Mouse (Mus musculus): Measurements from ENCODE around the gene Fam107b.

Gene Fam107b

DNA sequence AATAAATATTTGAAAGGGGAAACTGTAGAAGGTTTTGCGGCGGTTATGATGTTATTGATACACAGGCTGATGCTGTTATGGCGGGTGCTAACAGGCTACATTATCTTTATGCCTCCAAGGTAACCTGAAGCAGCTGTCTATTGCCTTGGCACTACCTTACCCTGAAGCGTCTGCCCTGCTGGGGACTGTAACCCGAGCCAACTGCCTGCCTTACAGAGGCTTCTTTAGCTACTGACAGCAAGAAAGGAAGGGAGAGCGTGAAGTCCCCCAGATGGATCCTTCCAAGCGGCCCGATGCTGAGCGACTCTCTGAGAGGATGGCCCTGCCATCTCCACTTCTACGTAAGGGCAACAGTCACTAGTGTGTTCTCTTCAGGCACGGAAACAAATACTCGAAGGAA lies at the start of gene Fam107b:
Gene Fam107b, plus strand, starts transcription at position 303 of the 400 bp plus-strand sequence.
- no peak for DNase-seq (ENCODE audit: low spot score in 2 of 2)

DNA sequence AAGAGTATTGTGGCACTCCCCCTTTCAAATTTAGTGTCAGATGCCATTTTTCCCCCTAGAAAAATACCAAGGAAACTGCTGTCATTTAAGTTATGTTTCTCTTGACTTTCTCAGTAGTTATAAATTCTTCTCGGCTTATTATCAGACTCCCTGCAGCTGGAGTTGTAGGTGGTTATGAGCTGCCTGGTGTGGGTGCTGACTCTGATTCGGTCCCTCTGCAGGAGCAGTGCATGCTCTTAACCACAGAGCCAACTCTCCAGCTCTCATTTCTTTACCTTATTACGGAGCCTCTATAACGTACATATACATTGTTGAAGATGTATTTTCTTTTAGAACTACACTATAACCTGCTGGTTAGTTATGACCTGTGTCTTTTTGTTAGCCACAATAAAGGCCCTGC lies 47.7 kb upstream of the Fam107b start:
- no peak for DNase-seq (ENCODE audit: low spot score in 2 of 2)

DNA sequence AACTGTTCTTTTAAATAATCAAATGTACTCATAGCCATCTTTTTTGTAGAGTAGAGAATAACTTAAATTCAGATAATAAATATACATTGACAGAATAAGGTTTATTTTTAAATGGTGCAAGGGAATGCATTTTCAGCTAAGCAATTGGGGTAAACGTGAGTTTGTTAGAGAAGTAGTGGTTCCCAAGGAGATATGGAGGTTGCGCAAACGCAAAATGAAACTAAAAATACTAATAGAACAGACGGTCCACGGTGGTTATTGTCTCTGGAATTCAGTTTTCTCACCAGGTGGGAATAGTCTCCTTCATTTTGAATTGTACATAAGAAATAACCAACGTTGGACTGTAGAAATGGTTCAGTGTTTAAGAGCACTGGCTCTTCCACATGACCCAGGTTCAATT lies 44.0 kb upstream of the Fam107b start:
- DNase-seq (ENCODE audit: low spot score in 2 of 2), result no peak

DNA sequence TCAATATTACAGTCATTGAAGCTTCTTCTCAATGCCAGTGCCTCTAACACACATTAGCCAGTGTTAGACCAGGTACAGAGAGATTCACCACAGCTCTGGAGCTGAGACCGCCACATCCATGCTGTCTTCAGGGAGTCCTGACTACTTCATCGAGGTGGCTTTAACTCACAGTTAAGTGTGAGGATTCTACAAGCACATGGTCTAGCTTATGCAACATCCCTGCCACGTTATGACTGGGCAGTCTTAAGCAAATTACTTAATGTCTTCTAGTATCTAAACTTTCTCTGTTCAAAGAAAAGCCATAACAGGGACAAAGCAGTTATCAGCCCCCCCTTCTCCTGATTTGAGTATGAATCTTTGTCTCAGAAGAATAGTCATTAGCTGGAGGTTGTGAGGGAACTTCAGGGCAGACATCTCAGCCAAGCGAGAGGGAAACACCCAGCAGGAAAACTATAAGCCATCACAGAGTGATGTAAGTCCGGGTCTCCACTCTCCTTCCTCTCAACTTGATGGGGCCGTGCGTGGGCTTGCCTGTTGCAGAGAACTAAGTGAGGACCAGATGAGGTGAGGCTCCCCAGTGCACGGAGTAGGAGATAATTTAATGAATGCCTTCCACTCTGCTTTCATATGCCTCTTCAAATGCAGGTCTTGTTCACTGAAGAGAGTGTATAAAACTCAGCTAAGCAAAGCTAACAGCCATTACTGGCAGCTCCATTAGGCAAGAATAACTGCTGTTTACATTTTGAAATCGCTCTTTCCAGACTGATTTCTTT lies 28.8 kb upstream of the Fam107b start:
- no peak for DNase-seq (ENCODE audit: low spot score in 2 of 2)

DNA sequence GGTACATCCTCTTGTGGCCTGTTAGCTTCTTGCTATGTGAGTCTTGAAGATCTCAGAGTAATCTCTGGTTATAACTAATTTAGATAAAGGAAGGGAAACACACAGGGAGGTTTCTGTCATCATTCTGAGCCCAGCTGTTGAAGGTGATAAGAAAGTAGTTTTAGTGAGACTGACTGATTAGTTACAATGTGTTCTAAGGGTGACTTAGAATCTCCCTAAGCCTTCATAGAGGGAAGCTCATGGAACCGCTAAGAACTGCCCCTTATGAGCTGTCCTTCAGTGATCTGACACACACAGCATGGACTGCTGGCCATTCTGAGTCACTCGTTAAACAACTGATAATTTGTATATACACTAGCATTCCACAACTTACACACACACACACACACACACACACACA lies 24.2 kb upstream of the Fam107b start:
- DNase-seq (ENCODE audit: low spot score in 2 of 2), result no peak

DNA sequence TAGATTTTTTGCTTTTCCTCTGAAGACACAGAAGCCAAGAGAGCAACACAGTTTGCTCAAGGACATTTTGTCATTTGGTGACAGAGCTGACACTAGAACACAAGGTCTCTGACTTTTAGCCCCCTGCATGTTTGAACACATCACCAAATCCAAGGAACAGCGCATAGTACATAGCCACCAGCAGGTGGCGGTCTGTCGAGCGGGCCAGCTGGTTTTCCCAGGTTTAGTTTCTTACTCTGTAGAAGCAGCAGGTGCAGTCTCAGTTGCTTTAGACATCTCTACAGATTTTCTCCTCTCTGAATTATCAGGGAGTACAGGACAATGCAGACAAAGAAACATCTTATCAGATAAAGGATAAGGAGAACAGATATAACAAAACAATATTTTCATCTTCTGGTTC lies 23.7 kb upstream of the Fam107b start:
- DNase-seq (ENCODE audit: low spot score in 2 of 2), result peak; percentile 49 to 53

DNA sequence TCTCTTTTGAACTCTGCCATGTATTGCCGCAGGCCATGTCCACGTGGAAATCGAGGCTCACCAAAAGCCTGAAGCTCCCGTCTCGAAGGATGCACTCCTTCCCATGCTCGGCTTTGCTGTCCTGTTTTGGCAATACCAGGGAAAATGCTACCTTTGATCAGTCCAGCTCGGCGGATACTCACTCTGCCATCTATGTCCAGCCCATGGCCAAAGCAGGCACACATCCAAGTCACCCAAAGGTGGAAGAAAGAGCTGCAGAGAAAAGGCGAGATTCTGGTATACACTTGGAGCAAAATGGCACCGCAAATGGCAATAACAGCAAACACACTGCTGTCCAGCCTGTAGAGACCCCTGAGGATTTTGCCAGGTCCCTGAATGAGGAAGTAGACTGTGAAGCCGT lies 318 bp downstream of the Fam107b start:
- no peak for DNase-seq (ENCODE audit: low spot score in 2 of 2)

DNA sequence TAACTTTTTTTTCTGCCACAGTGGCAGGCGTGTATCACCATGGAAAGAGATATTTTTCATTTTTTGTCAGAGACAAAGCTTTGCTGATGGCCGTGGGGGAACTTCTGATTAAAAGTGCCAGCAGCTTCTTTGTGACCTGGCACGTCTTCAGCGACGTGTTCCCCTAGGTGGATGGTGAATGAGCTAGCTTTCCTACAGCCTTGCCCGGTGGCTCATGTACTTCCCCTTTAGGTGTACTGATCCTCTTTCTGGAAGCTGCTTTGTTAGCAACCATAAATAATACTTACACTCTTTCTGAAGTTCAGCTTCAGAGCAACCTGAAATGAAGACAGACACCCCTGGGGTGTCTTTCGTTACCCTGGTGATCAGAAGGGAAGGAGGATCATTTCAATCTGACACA lies 3.6 kb downstream of the Fam107b start:
- DNase-seq (ENCODE audit: low spot score in 2 of 2), result no peak

DNA sequence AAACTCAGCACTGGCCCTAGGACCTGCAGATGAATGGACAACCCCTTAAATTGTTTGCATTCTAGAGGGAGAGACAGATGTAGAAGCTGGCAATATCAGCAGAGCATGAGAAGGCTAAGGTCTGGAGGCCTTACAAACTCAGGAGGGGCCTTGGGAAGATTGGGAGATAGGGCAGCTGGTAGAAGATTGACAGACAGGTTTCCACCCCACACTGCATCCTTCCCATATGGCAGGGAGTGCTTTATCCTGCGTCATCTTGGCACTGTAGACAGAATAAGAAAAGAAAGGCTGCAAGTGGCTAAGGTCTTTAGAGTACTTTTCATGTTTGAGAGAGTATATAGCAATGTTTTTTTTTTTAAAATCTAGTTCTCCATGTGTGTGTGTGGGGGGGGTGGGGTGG lies 4.9 kb downstream of the Fam107b start:
- DNase-seq (ENCODE audit: low spot score in 2 of 2), result no peak

DNA sequence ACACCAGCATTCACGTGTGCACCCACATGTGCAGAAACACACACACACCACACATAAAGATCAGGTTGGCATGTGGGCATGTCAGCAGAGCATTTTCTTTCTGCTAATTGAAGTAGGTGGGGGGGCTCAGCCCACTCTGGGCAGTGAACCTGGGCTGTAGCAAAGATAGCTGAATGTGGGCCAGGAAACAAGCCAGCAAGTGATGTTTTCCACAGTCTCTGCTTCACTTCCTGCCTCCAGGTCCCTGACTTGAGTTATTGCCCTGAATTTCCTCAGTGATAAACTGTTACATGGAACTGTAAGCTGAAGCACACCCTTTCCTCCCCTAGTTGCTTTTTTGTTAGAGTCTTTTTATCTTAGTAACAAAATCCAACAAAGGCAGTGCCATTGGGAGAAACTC lies 6.1 kb downstream of the Fam107b start:
- no peak for DNase-seq (ENCODE audit: low spot score in 2 of 2)

DNA sequence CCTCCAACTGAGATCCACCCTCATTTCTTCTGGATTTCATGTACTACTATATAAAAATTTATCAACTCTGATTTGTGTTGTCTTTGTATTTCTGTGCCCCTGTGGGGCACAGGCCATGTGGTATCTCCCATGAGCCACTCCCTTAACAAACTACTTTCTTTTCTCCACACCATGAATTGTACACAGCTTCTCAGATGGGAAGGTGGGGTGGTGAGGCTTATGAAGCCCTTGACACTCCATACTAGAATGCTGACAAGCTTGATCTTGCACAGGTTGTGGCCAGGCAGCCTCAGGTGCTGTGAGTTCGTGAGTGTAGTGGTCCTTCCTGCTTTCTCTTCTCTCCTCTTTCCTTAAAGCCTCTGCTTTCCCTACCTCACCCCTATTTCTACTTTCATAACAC lies 6.9 kb downstream of the Fam107b start:
- DNase-seq (ENCODE audit: low spot score in 2 of 2), result no peak

DNA sequence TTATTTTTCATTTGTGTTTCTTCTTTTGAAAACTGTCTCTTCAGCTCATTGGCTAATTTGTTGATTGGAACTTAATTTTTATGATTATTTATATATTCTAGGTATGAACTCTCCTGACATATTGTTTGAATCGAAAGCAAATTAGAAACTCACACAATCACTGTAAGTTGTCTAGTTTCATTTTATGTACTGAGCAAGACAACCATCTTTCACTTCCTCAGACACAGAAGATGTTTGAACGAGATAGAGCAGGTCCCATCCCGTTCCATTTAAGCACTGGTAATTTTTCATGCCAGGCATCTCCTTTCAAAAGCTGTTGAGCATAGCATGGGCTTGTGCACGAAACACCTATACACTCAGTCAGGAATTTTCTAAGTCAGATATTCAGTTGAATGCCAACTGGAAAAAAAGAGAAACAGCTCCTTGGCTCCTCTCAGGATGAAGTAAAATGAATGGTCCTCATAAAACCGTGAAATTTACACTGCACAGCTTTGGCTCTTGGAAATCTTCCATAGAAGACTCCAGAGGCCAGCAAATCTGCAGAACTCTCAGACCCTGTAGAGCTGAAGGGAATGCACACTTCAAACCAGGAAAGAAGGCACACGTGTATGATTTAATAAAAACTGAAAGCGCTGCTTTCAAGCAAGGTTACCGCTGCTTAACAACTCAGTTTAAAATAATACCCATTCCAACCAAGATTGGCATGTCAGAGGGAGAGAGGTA lies 8.1 kb downstream of the Fam107b start:
- no peak for DNase-seq (ENCODE audit: low spot score in 2 of 2)

DNA sequence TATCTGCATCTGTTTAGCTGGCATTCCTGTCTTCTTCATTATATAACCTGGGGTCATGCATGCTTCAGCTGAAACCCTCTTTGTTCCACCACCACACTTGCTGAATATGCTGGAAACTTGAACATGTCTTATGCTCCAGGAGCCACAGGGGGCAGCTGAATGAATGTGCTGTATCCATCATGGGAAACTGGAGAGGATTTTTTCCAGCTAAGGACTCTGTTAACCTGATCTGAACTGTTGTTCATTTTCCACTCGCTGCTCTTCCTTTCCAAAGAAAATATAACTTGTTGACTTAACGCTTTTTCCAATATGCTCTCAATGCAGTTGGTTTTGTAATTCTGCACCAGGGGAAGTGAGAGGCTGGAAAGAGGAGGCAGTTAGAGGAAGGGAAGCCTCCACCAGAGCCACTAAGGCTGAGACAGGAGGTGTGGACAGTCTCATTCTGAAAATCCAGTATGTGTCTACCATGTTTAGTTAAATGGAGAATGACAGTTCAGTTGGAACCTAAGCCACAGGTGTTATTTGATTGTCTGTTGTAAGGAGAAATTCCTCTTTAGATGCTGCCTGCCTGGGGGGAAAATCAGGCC lies 9.1 kb downstream of the Fam107b start:
- DNase-seq (ENCODE audit: low spot score in 2 of 2), result no peak

DNA sequence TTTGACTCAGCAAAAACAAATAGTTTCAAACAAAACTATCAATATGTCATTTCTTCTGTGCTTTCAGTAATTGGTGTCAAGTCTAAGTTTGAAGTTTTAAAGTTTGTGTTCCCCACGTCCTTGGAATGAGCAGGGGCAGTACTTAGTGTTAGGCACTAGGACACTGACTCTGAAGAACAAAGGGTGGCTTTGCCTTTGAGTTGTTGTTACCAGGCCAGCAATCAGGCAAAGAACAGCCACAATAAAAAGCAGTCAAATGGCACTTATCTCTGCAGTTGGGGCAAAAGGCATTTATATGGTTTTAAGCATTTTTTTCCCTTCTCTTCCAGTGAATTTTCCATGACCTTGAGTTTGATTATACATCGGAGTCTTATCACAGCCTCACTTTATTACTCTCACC lies 12.5 kb downstream of the Fam107b start:
- no peak for DNase-seq (ENCODE audit: low spot score in 2 of 2)

DNA sequence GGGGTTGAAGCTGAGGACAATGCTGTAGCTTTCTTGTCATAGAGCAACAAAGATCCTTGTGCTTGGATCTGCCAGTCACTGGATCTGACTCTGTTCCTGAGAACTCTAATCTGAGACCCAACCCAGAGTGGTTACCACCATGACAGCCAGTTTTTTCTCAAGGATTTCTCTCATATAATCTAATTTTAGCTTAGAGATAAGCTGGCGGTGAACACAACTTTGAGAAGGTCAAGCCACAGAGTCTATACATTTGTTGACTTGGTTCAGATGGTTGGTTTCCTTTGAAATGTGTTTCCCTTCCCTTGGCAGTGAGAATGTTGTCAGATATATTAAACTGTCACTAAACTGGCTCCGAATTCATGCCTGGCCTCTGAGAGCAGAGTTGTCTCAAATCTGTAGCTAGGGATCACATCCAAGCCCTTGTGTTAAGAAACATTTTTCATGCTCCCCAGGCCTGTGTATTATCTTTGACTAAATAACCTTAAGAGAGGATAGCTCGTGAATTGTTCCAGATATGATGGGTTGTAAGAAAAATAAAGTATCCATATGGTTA lies 15.0 kb downstream of the Fam107b start:
- no peak for DNase-seq (ENCODE audit: low spot score in 2 of 2)

DNA sequence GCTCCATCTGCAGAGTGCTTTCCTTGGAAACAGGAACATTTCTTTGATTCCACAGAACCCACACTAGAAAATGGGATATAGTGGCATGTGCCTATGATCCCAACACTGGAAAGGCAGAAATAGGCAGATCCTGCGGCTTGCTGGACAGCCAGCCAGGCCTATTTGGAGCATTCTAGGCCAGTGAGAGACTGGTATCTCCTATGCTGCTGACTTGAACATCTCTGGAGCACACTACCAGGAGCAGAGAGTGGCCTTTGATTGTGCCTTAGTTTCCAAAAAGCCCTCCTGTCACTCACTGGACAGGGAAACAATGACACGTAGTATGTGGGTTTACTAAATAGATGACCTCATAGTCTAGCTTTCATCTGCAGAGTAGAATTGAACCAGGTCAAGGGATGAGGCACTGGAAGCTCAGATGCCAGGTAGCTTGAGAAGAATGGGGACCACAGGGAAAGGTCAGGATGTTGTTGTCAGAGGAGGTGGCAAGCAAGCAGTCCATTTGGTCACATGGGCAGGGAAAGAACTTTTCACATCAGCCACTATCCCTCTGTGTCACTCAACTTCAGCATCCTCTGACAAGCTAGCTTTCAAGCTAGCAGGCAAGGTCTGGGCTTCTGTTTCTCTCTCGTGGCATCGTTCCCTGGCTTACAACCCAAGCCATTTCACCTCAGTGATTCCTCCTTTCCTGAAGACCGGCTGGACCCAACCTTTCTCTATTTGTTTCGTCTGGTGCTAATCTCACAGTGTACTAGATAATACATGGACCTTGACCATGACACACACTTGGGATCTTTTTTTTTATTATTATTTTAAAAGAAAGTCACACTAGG lies 20.0 kb downstream of the Fam107b start:
- DNase-seq (ENCODE audit: low spot score in 2 of 2), result no peak

DNA sequence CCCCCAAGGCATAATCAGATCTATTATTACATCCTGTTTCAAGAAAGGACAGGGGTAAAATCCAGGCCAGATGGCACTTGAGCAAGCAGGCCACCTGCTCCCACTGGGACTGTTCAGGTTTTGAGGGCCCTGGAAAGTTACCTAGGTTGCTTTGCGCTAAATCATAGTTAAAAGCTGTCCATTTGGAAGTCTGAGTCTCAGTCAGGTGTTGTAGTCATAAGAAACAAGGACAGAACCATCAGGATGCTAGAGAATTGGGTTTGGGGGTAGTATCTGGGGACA lies 20.6 kb downstream of the Fam107b start:
- no peak for DNase-seq (ENCODE audit: low spot score in 2 of 2)

DNA sequence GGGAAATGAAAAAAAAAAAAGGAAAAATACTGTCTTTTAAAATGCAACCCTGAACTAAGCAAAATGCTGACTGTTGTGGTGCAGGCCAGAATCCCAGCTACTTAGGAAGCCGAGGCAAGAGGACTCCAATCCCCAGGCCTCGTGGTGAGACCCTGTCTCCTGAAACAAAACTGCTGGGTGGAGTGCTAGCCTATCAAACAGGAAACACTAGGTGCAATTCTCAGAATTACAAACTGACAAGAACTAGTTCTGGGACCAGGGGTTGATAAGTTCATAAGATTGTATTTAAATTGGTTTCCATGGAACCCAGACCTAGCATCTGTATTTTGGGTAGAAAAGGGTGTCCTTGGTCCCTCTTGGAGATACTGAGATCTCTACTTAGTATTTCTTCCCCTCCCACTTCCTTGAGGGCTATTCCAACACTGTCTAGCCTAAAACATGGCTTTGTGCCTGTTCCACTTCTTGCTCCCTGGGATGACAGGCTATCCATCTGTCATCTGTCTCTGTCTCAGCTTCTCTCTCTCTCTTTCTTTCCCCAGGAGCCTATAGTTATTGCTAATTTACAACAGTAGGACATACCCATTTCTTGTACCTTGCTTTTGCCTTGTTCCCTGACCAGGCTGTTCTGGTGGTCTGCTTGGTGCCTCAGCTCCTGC lies 24.5 kb downstream of the Fam107b start:
- no peak for DNase-seq (ENCODE audit: low spot score in 2 of 2)

DNA sequence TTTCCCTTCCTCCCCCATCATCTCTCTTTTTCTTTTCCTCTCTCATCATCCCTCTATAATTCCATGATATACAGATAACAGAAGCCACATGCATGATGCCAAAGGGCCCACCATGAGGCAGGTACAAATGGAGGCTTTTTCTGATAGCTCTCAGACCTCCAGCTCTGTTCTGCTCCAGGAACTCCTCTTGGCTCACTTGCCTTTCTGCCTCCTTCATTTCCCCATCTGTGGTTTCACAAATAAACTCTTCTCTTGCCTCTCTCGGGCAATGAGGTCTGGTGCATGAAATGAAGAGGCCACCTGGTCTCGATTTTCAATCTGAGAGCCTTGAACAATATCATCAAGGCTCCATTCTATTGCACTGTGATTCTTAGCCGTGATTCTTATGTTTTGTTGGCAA lies 30.1 kb downstream of the Fam107b start:
- no peak for DNase-seq (ENCODE audit: low spot score in 2 of 2)

DNA sequence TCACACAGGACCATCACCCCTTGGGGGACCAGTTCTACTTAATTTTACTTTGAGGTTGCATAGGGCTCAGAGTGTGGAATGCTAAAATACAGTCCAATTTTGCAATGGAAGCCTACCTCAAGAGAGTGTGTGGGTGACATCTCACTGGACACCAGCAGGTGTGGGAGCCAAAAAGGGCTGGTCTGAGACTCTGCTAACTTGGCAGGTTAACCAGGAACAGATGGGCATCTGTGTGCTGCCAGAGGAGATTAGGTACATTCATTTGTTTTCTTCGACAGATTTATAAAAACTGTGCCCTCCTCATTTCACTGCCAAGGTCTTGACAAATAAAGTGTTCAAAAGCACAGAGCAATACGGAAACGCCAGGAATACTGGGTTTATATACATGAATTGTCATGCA lies 32.3 kb downstream of the Fam107b start:
- DNase-seq (ENCODE audit: low spot score in 2 of 2), result no peak

DNA sequence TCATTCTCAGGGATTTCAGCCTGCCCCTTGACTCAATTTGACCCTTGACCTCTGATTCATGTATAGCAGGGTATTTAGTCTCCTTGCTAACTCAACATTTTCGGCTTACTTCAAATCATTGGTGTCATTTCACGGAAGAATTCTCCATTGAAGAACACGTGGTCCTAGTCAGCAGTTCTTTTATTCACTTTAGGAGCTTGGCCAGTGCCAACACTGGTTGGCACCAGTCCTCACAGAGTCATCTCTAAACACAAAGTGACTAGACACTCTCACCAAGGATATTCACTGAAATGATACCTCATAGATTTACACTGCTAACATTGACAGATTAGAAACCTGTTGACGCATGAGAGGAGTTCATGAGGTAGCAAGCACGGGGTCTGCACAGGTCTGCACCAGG lies 32.9 kb downstream of the Fam107b start:
- DNase-seq (ENCODE audit: low spot score in 2 of 2), result no peak
